Mouse (Mus musculus) frontal cortex, postnatal 25 days (tissue): ENCODE results near the gene Armh3.
"Not testable (repeated sequence)": the region's sequence is repeated elsewhere in the genome, so short reads cannot be mapped to it uniquely, and the experiment has no call there.

Experiments used
- DNase-seq, 2 experiments: peaks; one replicate each; pipeline ENCODE4 v3.0.0; 2022; ENCODE audit warnings: low spot score in 2 of 2

Armh3 gene

DNA sequence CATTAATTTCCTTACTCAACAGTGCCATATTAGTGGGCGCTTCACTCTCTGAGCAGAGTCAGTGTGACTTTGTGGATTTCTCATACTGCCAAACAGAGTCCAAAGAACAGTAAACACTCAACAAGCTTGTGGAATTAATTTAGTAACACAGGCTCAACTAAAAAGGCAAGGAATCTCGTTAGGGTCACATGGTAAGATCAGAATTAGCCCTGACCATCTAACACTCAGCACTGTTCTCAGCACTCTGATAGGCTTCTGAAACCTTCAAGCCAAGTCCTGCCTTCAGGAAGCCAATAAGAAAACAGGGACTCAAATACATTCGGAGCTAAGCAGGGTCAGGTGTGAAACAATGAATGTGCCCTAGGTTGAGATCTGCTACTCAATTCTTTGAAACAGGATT is 172.1 kb downstream of the Armh3 start:
- DNase-seq, result no peak

DNA sequence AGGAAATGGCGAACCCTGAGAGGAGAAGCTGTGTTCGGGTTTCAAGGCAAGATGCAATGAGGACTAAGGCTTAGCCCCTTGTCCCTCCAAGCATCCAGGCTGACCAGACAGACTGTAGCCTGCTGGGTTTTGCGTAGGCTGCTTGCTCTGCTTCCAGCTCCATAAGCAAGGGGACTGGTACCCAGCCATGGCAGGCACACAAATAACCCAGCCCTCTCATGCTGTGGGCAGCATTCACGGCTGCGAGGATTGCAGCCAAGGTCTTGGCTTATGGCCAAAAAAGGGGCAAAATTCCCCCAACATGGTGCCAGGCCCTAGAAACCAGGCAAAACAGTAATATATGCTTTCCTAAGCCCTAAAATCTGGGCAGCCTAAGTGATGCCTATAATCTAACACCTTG is 176.5 kb downstream of the Armh3 start:
- DNase-seq, result no peak

DNA sequence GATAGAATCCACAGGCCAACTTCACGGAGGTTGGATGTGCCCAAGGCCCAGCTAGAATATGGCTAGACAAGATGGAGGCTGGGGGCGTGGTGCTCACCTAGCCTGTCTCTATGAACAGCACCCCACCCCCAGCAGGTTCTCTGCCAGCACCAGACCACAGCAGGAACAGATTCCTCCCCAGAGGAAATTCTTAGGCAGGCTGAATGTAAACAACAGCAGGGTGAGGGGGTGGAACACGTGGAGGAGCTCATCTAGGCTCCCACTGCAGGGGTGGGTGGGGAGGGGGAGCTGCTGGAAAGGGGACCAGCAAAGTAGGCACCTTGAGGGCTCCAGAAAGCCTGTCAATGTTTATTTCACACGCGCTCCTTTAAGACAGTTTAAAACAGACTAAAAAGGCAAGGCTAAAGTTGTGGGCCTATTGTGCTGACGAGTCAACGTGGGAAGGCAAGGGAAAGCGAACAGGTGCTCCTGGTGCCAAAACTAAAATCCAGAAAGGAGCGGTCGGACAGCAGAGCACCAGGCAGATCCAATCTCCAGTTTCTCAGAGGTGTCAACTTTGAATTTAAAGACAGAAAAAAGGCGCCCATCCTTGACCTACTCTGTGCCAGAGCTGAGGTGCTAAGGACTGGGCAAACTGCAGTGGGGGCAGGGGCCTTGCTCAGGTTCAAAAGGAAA is 180.3 kb downstream of the Armh3 start:
- DNase-seq, result no peak

DNA sequence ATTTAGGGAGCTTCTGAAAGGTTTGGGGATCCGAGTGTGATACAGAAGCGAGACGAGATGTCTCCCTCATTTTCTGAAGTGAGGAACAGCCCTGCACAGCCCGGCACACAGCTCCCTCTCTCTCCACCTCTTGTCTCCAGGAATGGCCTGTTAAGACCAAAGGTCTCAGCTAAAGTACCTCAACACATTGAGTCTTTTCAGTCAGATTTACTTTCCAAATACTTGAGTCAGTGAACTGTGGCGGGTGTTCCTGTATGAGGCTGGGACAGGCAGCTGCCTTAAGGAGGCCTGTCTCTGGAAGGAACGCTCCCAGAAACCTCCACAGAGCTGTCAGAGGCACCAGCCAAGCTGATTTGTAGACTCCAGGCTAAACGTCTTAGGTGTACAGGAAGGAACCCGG is 181.6 kb downstream of the Armh3 start:
- no peak for DNase-seq

DNA sequence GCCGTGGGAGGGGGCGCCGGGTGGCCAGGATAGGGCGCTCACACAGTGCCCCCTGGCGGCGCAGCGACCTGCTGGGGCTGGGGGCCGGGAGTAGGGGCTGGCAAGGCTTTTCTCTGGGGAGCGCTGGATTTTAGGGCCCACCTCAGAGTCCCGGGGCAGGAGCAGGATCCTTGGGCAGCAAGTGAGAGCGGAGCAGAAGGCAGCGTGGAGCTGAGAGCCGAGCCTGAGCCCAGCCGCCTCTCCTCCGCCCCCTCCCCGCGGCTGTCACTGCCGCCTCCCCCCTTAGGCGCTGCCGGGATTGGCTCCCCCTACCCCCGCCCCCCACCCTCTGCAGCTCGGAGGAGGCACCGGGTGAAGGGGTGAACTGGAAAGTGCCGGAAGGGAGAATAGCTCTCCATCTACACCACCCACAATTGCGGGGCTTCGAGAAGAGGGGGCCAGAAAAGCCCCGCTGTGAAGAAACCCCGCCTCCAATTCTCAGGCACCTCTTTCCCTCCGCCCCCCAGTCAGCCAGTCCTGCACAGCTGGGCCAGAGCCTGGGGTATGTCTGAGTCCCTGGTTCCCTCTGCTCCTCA is 182.4 kb downstream of the Armh3 start, which contains the start of gene Kcnip2:
TSS of gene Kcnip2 (minus strand) at position 231 of the 575 bp plus-strand sequence.
- DNase-seq, result peak in 1 of 2 experiments; percentile 24

DNA sequence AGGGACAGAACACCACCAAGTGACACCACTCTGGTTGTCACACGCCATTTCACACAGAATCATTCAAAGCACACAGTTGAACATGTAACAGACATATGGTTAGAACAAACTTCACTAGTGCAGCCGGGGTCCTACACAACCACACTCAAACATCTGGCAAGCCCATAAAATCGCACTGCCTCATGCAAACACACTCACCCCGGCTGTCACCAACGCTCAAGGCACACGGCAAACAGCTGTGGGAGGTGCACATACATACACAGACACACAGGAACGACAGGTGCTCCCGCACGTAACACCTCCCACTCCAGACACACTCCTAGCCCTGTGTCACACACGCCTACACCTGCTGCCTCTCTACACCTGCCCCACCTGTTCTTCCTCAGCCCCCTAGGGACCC is 183.1 kb downstream of the Armh3 start:
- no peak for DNase-seq

DNA sequence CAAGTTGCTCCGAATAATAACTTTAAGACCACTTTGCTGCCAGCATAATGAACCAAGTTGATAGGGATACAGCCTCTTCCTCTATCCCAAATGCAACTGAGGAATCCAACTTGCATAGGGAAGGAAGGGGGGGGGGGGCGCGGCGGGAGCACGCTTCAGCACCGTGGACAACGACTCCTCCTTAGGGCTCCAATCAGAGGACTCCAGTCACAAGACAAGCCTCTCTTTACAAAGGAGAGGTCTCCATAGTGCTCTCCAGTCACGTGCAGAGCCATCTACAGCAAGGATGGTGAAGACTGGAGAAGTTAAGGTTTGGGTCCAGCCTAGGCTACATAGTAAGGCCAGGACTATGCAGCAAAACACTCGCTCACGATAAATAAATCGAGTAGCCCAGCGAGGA is 184.5 kb downstream of the Armh3 start:
- DNase-seq, result no peak

DNA sequence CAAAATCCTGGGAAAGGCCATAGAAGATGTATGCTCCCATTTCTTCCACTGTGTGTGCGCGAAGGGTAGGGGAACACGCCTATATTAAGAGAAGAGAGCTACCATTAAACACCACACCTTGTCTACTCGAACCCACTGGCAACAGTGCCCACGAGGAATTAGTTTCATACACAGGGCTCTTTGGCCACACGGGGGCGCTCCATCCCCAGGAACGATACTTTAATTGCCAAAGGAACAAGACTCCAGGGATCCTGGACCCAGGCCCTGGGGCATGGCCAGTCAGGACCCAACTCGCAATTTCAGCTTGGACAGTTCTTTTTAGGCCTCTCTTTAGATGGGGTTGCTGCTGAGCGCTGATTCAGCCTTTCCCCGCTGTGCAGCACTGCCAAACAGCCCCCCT is 185.0 kb downstream of the Armh3 start:
- DNase-seq, result peak; percentile 88 to 97

DNA sequence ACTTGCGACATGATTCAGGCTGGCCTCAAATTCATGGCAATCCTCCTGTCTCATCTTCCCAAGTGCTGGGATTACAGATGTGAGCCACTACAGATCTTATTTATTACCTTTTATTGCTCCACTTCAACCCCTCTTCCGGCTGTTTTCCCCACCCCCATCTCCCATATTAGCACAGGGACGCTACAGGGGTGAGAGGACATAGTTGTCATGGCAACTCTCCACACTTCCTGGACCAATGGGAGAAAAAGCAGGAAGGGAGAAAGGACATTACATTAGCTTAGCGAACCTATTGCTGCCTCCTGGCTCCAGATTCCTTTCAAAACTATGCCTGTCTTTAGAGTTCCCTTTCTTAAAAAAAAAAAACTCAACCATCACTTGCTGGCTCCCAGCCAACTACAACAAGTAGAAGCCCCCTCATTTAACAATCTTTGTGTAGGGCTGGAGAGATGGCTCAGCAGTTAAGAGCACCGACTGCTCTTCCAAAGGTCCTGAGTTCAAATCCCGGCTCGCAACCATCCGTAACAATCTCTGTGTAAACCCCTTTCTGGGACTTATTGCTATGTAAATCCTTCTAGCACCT is 185.5 kb downstream of the Armh3 start:
- DNase-seq, result no peak

DNA sequence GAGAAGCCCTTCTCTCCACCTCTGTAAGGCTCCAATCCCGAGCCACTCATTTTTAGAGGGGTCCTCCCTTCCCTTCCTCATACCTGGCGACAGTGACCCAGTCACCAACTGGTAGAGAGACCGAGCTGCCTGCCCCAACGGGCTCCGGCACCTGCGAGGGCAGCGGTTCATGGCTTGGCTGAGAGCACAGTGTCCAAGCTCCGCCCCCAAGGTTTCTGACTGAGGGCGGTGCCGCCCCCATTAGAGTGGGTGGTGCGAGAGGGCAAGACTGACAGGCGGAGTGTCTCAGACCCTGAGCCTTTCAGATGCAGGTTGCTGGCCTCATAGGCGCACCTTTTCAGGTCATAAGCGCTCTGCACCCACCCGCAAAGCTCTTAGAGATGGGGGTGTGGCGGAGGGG is 186.2 kb downstream of the Armh3 start:
- DNase-seq, result no peak

DNA sequence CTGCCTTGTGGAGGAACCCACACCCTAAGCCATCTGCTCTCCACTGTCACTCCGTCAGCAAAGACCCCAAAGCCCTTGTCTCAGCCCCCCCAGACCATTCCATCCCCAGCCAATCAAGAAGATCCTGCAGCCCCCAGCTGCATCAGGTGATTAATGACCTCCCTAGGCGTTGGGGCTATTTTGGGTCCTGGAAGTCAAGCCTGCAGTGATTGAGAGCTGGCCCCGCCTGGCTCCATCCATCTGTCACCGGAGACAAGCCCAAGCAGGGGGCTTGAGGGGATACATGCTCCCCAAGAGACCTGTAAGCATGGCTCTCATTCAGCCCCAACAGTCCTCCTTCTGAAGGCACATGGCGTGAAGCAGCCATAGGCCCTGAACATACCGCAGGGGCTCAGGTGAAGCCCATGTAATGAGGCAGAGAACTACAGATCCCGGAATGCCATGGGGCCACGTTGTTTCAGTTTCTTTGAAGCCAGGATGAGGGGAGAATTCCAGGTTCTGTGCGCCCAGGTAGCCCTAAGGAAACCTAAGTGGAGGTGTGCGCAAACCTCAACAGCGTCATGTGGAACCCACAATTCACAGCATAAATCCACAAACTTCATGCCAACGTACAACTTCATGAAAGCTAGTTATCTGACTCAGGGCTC is 187.1 kb downstream of the Armh3 start:
- no peak for DNase-seq

DNA sequence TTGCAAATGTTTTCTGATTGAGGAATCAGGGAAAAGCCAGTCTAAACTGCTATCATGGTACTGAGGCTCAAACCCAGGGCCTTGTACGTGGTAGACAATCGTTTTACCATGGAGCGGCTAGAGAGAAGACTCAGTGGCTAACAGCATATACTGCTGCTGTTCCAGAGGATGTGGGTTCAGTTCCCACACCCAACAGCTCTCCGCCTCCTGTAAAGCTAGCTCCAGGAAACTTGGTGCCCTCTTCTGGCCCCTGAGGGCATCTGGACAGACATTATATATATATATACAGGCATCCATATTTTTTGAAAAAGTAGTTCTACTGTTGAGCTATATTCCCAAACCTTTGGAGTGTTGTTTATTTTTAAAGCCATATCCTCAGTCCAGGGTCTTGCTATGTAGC is 190.6 kb downstream of the Armh3 start:
- DNase-seq, result no peak

DNA sequence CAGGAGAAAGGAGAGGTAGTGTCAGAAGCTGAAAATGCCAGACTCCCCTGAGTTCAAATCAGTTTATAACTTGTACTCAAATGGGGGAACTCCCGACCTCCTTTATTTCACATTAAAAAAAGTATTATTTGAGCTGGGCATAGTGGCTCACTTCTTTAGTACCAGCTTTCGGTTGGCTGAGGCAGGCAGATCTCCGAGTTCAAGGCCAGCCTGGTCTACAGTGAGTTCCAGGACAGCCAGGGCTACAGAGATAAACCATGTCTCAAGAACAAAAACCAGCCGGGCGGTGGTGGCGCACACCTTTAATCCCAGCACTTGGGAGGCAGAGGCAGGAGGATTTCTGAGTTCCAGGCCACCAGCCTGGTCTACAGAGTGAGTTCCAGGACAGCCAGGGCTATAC is 192.5 kb downstream of the Armh3 start:
- DNase-seq, result not testable (repeated sequence)

DNA sequence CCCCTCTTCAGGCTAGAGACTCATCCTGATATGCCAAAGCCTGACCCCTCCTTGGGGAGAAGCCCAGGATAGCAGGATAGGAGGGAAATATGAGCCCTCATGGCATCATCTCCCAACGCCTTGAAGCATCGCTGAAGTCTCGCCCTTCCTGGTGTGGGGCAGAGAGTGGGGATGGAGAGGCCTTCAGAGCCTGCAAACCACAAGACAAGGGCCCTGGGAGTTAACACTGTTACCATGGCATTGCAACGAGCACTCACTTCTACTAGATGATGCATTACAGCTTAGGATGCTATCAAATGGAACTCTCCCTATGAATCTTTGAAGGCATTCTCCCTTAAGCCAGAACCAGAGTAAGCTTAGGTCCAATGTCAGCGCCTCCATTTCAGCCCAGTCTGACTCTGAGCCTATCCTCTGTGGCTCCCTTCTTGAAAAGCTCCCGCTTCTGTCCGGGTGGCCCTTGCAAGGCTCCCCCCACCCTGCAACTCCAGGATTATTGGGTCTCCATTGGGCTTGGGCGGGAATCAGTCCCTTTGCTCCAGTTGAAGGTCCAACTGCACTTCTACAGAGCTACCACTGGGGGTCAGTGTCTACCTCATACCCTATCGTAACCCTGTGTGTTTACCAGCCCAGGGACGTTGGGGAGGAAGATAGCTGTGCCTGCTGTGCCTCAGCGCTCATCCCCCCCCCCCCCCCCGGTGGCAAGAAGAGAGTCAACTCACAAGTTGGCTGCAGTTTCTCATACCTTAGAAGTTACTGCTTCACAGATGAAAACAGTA is 193.5 kb downstream of the Armh3 start:
- no peak for DNase-seq

DNA sequence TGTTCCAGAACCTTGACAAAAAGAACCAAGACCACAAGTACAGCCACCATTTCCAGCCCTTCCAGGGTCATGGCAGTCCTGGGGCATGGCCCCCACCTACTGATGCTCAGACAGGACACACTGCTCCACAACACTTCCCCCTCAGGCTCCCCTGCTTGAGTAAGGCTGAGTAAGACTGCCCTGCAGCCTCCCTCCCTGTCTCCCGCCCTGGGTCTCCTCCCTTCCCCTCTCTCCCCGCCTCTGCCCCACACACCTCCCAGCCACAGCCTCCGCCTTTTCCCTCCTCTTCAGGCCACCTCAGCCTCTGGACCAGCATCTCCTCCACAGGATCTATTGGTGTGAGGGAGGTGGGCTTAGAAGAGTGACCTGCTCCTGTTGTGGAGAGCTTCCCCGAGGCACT is 194.9 kb downstream of the Armh3 start:
- no peak for DNase-seq

DNA sequence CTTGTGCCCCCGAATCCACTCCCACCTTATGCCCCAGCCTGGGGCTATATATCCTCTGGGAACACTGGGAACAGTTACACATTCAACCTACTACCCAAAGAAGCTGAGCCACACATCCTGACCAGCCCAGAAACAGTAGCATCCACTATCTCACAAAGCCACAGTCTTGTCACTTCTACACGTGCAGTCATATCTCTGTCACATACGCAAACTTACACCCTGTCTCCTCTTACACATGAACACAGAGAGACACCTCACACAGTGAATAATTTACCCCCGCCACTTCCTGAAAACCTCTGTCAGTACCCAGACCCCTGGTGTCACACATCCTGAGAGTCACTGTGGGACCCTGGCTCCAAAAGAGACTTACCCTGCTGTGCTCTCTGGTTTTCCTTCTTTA is 195.6 kb downstream of the Armh3 start:
- no peak for DNase-seq

DNA sequence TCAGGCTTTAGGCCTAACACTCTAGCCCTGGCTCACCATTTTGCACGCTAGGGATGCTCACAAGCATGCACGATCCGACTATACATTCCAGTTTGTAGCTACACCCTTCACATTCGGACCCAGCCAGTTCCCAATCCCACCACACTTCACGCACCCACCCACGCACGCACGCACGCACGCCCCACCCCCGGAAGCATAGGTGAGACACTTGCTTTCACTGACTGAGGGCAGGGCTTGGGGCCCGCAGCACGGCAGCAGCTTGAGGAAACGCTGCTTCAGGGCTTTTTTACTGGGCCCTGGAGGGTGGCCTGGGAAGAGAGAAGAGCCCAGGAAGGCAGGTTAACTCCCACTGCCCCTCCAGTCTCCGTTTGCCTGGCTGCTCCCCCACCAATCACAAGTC is 201.4 kb downstream of the Armh3 start:
- no peak for DNase-seq

DNA sequence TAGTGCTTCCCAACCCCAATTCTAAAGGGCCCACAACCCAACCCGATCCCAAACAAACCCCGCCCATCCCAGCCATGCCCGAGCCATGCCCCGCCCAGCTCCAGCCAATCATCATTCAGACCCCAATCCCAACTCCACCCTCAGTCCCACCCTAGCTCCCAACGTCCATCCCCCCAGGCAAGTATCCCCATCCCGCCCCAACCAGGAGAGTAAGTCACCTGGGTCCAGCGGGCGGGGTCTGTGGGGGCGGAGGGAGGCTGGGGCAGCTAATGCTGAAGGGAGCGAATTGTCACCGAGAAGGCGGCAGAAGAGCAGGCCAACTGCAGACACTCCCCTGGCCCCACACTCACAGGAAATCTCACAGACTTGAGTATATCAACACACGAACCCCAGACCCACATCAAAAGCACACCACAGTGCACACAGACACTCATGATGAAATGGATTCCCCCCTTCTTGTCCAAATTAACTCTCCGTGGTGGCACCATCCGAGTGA is 202.2 kb downstream of the Armh3 start:
- no peak for DNase-seq

DNA sequence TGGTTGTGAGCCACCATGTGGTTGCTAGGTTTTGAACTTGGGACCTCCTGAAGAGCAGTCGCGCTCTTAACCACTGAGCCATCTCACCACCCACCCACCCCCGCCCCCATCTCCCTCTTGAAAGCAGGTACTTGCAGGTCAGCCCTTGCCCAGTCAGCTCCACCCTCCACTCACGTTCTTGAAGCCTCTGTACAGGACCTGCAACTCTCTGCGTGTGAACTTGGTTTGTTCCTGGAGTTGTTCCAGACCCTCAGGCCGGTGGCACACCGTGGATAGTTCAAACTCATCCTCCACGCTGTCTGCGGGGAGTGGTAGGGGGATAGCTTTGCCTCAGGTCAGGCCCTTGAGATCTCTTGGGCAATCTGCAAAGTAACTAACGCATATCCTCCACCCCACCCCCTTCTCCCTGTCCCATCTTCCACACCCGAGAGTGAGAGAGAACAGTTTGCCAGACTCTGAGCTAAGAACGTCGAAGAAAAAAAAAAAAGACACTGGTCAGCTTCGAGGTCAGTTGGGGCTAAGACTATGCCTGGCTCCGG is 202.8 kb downstream of the Armh3 start:
- no peak for DNase-seq

DNA sequence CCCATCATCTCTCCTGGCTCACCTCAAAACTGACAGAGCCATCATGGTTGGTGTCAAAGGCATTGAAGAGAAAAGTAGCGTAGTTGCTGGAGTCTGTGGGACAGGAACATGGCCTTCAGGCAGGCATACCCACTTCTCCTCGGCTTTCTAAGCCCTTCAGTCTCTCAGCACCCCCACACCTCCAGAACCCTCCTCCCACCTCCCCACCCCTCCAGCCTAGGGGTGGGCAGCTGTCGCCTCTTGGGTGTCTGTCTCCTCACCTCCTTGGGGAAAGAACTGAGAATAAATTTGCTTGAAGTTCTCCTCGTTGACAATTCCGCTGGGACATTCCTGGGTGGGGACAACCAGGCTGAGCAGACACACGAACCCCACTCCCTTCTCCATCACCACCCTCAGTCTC is 203.6 kb downstream of the Armh3 start:
- DNase-seq, result no peak

DNA sequence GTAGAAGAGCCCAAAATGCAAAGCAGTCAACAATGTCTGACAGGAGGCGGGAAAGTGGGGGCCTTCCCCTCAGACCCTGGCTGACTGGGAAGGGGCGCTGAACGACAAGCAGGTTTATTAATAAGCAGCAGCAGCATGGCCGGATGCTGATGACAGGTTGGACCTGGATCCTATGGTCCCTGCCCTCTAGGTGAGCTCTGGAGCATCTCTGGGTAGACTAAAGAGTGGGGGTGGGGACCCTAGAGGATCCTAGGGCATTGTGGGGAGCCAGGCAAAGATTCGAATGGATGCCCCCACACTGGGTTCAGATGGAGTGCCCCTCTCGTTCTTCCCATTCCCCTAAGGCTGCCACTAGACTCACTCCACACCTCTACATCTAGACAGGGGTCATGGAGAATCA is 205.9 kb downstream of the Armh3 start:
- DNase-seq, result no peak
